Mouse (Mus musculus): ENCODE data around the gene Gpr176. TPM values are rescaled to one million over a fixed set of nuclear protein-coding genes. Genes with fewer than 3 reads are reported as not detected.

The Gpr176 gene
- polyA plus RNA-seq, 1 experiment from 2014 or later: 0.43 TPM

DNA sequence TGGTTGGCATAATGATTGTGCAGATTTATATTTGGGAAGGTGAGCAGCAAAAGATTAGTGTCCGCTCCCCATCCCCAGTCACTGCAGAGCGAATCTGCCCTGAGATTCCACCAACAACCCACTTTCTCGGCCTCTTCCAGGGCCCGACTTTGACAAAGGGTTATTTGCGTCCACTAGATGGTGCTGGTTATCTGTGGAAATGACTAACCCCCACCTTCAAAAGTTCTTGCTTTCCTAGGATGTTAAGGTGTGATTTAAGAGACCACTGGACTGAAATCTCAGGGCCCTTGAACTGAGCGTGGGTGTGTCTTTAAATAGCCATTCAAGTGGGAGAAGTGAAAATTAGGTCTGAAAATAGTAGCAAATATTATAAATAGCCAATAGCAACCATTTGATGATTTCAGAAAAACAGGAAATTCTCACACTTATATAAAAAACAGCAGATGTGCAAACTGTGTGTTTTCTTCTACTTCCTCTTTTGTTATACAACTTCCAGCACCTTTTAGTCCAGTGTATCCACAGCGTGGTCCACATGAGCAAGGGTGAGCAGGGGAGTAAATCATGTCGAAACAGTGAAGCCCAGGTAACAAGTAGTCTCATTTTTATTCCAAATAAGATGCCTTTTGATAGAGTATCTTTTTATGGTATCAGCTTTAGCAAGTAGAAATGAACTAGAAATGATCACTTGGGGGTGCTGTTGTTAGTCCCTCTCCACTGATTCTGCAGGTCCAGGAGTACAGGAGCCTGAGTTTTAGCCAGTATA, 109.9 kb downstream of the Gpr176 start:
- no peak for ATAC-seq (replicated peaks; ENCODE audit: insufficient number of reproducible peaks, insufficient read depth, low FRiP score, low read depth)
- WGBS: 19% methylated on average over 8 of the region's 8 CpGs
- H3K9ac ChIP-seq: no peak overlapping the region

DNA sequence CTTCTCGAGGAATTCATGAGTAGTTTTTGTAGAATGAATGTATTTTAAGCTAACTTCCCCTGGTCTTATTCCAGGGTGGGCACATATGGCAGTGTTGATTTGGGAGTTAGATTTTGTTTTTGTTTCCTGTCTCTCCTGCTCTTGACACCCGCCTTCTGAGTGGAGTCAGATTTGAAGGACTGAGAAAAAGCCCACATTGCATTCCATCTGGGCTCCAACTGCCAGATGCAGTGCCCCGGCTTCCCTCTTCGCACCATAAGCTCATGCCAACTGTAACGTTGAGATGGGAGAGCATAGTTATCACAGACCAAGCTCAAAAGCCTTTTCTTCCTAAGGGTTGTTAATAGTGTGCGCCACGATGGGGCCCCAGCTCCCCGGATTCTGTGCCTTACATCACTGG, 110.5 kb downstream of the Gpr176 start:
- H3K27ac ChIP-seq: no peak overlapping the region
- H3K36me3 ChIP-seq: no peaks in the 10 kb centered on the region
- H3K27me3 ChIP-seq: peaks cover 22% of the 10 kb centered on the region; the same call in 1 of the 2 replicates
- no peak overlapping the region for H3K4me2 ChIP-seq
- no peak overlapping the region for H3K4me3 ChIP-seq
- H3K9me3 ChIP-seq (replicated peaks): no peaks in the 10 kb centered on the region
- WGBS: 56% methylated on average over 8 of the region's 8 CpGs
- H3K4me1 ChIP-seq (replicated peaks): no peaks in the 10 kb centered on the region
- no peak overlapping the region for H3K9ac ChIP-seq
- ATAC-seq (replicated peaks; ENCODE audit: insufficient number of reproducible peaks, insufficient read depth, low FRiP score, low read depth): no peak

More for the DNA sequence above, 109.9 kb downstream of the Gpr176 start:
- Histone ChIP-seq H3K27me3 (peaks cover 17% of the 10 kb centered on the region; the same call in 1 of the 2 replicates), H3K4me1 (replicated peaks) (no peaks in the 10 kb centered on the region), H3K4me3 (no peak overlapping the region), H3K27ac (no peak overlapping the region), H3K9me3 (replicated peaks) (no peaks in the 10 kb centered on the region), H3K4me2 (no peak overlapping the region), H3K36me3 (no peaks in the 10 kb centered on the region)

DNA sequence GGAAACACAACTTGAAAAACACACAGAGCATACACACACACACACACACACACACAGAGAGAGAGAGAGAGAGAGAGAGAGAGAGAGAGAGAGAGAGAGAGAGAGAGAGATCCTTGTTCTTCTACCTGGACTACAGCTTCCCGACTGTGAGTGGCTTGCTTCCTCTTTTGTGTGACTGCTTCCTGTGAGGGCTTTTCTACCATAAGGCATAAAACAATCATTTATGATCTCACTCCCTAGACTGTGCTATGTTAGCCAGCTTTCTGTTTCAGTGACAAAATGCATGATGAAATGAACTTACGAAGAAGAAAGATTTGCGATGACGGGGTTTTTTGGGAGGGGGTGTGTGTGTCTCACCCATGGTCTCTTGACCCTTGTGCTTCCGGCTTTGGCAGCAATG, 113.5 kb downstream of the Gpr176 start:
- H3K9ac ChIP-seq: no peak overlapping the region
- H3K27me3 ChIP-seq: peaks cover 22% of the 10 kb centered on the region; the same call in 1 of the 2 replicates
- WGBS: 73% methylated on average over 5 of the region's 5 CpGs

DNA sequence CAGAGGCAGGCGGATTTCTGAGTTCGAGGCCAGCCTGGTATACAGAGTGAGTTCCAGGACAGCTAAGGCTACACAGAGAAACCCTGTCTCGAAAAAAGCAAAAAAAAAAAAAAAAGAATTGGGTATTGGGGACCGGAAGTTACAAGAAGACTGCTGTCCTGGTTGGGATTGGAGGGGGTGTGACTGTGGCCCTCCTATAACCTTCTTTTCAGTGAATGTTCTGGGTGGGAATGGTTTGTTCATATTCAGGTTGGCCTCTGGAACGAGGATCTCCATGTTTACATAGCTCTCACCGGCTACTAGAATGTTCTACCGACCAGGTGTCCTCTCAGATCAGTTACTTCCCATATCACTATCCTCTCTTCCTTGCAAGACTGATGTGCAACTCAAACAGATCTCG, 116.1 kb downstream of the Gpr176 start:
- no peak overlapping the region for H3K27ac ChIP-seq
- peak overlapping the region; percentile 76 for H3K4me2 ChIP-seq
- no peaks in the 10 kb centered on the region for H3K36me3 ChIP-seq
- ATAC-seq (replicated peaks; ENCODE audit: insufficient number of reproducible peaks, insufficient read depth, low FRiP score, low read depth): no peak
- peak overlapping the region; percentile 50 for H3K4me3 ChIP-seq
- no peaks in the 10 kb centered on the region for H3K9me3 ChIP-seq (replicated peaks)
- H3K9ac ChIP-seq: no peak overlapping the region
- H3K4me1 ChIP-seq (replicated peaks): peaks cover 5% of the 10 kb centered on the region; the same call in 1 of the 2 replicates
- WGBS: 67% methylated on average over 8 of the region's 8 CpGs
- peaks cover 12% of the 10 kb centered on the region; the same call in 1 of the 2 replicates for H3K27me3 ChIP-seq

More for the DNA sequence above, 113.5 kb downstream of the Gpr176 start:
- no peak overlapping the region for H3K27ac ChIP-seq
- no peak overlapping the region for H3K4me3 ChIP-seq
- ATAC-seq (replicated peaks; ENCODE audit: insufficient number of reproducible peaks, insufficient read depth, low FRiP score, low read depth): no peak
- H3K4me1 ChIP-seq (replicated peaks): peaks cover 5% of the 10 kb centered on the region; the same call in 1 of the 2 replicates
- H3K9me3 ChIP-seq (replicated peaks): no peaks in the 10 kb centered on the region
- H3K36me3 ChIP-seq: no peaks in the 10 kb centered on the region
- H3K4me2 ChIP-seq: no peak overlapping the region

DNA sequence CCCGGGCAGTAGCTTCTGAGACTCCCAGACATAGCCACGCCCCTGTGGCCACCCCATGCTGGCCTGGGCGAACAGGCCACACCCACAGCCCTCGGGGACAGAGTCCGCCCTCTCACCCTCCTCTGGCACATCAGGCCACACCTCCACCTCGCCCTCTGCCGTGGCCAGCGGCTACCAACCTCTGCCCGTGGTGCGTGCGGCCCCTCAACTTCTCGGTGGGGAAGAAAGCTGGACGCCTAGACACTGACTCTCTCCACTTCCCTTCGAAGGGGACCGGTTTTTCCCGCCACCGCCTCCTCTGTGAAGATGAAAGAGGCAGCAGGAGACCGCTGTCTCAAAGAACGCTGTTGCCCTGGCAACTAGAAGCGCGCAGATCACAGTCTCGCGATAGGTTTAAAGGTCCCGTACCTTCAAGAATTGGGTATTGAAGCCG, 116.6 kb downstream of the Gpr176 start, which contains the start of gene Fsip1:
Gene Fsip1, minus strand, starts transcription at position 346 of the 433 bp plus-strand sequence.
- no peaks in the 10 kb centered on the region for H3K36me3 ChIP-seq
- peaks cover 5% of the 10 kb centered on the region; the same call in 1 of the 2 replicates for H3K4me1 ChIP-seq (replicated peaks)
- peak; percentile 94 for ATAC-seq (replicated peaks; ENCODE audit: insufficient number of reproducible peaks, insufficient read depth, low FRiP score, low read depth)
- 2% methylated on average over 25 of the region's 25 CpGs for WGBS
- H3K4me3 ChIP-seq: peak within 1 kb of the TSS; percentile 50
- H3K27ac ChIP-seq: no peak within 1 kb of the TSS
- H3K27me3 ChIP-seq: peaks cover 8% of the 10 kb centered on the region; the same call in 1 of the 2 replicates
- H3K4me2 ChIP-seq: peak within 1 kb of the TSS; percentile 76
- H3K9ac ChIP-seq: no peak within 1 kb of the TSS
- no peaks in the 10 kb centered on the region for H3K9me3 ChIP-seq (replicated peaks)

DNA sequence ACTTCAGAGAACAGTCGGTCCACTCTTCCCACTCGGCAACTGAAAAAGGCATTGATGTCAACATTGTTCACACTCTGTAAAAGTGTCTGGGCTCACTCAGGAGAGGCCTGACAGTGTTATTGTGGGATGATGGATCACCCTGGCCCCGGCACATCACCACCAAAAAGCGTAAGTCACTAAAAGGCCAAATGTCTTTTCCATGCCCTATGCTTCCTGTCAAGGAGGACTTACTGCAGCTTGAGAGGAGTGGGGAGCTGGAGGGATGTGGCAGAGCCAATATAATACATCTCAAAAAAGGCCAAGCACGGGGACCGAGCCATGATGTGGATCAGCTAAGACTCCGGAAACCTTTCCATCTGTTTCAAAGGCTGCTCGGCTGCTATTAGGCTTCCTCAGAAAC, 118.7 kb downstream of the Gpr176 start:
- H3K9me3 ChIP-seq (replicated peaks): no peaks in the 10 kb centered on the region
- H3K9ac ChIP-seq: no peak overlapping the region
- H3K4me2 ChIP-seq: no peak overlapping the region
- H3K4me1 ChIP-seq (replicated peaks): peaks cover 5% of the 10 kb centered on the region; the same call in 1 of the 2 replicates
- no peak overlapping the region for H3K4me3 ChIP-seq
- 57% methylated on average over 8 of the region's 8 CpGs for WGBS
- H3K27me3 ChIP-seq: 0 out of 2 replicates have a peak, but pooled peaks cover 9% of the 10 kb centered on the region
- H3K36me3 ChIP-seq: no peaks in the 10 kb centered on the region
- ATAC-seq (replicated peaks; ENCODE audit: insufficient number of reproducible peaks, insufficient read depth, low FRiP score, low read depth): no peak
- no peak overlapping the region for H3K27ac ChIP-seq

DNA sequence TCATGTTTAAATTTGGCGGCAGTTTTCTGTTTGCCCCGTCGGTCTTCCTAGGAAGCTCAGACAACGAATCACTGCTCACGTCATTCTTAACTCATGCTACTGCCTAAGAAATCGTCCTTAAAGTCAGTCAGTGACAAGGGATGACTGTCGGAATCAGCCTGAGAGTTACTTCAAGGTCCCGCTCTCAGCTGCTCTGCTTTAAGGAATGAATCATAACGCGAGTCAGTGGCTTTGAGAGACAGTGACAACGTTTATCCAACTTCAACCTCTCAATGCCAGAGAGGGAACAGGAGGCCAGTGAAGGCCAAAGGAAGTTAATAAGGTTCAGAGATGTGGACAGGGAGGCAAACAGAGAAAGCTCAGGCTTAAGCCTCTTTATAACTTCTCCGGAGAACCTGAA, 124.3 kb downstream of the Gpr176 start:
- no peaks in the 10 kb centered on the region for H3K9me3 ChIP-seq (replicated peaks)
- H3K4me2 ChIP-seq: no peak overlapping the region
- H3K4me1 ChIP-seq (replicated peaks): no peaks in the 10 kb centered on the region
- no peak for ATAC-seq (replicated peaks; ENCODE audit: insufficient number of reproducible peaks, insufficient read depth, low FRiP score, low read depth)
- no peaks in the 10 kb centered on the region for H3K36me3 ChIP-seq
- H3K4me3 ChIP-seq: no peak overlapping the region
- no peak overlapping the region for H3K27ac ChIP-seq
- 0 out of 2 replicates have a peak, but pooled peaks cover 4% of the 10 kb centered on the region for H3K27me3 ChIP-seq
- 65% methylated on average over 12 of the region's 12 CpGs for WGBS
- H3K9ac ChIP-seq: no peak overlapping the region

DNA sequence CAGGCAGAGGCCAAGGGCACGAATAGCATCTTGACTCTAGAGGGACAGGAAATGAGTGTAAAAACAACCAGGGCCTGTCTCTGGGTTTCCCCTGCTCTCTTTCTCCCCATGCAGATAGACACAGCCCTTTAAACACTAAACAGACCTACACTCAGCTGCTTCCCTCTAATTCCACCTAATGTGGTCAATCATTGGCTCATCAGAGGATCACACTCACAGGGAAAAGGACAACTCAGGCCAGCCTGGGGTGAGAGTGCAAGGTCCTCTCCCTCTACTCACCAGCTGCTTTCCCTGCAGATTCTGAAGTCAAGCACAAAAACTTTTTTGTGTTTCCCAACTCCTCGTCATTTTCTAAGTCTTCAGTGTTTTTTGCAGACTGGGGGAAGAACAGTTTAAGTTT, 125.2 kb downstream of the Gpr176 start:
- ATAC-seq (replicated peaks; ENCODE audit: insufficient number of reproducible peaks, insufficient read depth, low FRiP score, low read depth): no peak
- 0 out of 2 replicates have a peak, but pooled peaks cover 4% of the 10 kb centered on the region for H3K27me3 ChIP-seq
- H3K36me3 ChIP-seq: no peaks in the 10 kb centered on the region
- H3K4me3 ChIP-seq: no peak overlapping the region
- H3K9ac ChIP-seq: no peak overlapping the region
- no peaks in the 10 kb centered on the region for H3K4me1 ChIP-seq (replicated peaks)
- H3K9me3 ChIP-seq (replicated peaks): no peaks in the 10 kb centered on the region
- no peak overlapping the region for H3K4me2 ChIP-seq
- no peak overlapping the region for H3K27ac ChIP-seq
- WGBS: 48% methylated on average over 2 of the region's 2 CpGs

DNA sequence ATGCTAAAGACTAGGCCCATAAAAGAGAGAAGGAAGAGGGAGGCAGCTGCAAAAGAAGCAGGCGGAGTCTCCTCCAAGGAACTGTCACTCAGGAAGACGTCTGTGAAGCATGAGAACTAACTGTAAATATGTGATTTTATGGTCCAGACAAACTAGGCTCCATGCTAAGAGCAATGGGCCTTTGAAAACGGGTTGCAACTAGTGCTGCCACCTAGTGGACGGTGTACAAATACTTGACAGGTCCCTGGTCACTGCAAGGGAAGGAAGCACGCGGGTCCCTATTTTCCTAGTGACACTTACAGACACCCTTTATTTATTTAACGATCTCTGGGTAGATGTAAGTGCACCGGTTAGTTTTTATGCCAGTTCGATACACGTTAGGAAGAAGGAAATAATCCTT, 127.3 kb downstream of the Gpr176 start:
- ATAC-seq (replicated peaks; ENCODE audit: insufficient number of reproducible peaks, insufficient read depth, low FRiP score, low read depth): no peak
- no peaks in the 10 kb centered on the region for H3K4me1 ChIP-seq (replicated peaks)
- WGBS: 7% methylated on average over 10 of the region's 10 CpGs

DNA sequence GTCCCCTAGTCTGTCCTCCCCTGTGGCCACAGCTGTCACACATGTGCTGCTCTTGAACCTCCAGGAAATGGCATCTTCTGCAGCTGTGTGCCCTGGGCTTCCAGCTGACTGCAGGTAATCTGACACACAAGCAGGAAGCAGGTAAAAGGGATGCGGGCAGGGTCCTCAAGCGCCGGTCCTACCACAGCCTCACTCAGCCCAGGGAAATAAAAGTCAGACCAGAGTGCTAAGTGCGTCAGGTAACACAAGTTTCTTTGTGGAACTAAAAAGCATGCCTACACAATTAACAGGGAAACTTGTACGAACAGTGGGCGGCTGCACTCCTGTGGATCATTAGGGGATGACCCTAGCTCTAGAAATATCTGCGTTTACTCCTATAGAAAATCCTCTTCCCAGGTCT, 137.0 kb downstream of the Gpr176 start:
- H3K27me3 ChIP-seq: peaks cover 22% of the 10 kb centered on the region
- H3K9me3 ChIP-seq (replicated peaks): no peaks in the 10 kb centered on the region
- no peaks in the 10 kb centered on the region for H3K36me3 ChIP-seq
- no peak for ATAC-seq (replicated peaks; ENCODE audit: insufficient number of reproducible peaks, insufficient read depth, low FRiP score, low read depth)
- no peaks in the 10 kb centered on the region for H3K4me1 ChIP-seq (replicated peaks)
- H3K4me3 ChIP-seq: no peak overlapping the region
- no peak overlapping the region for H3K4me2 ChIP-seq
- H3K27ac ChIP-seq: no peak overlapping the region
- H3K9ac ChIP-seq: no peak overlapping the region
- 79% methylated on average over 7 of the region's 7 CpGs for WGBS

More for the DNA sequence above, 127.3 kb downstream of the Gpr176 start:
- Histone ChIP-seq H3K4me3 (no peak overlapping the region), H3K9me3 (replicated peaks) (no peaks in the 10 kb centered on the region), H3K36me3 (no peaks in the 10 kb centered on the region), H3K4me2 (no peak overlapping the region), H3K27ac (no peak overlapping the region), H3K9ac (no peak overlapping the region), H3K27me3 (0 out of 2 replicates have a peak, but pooled peaks cover 5% of the 10 kb centered on the region)

DNA sequence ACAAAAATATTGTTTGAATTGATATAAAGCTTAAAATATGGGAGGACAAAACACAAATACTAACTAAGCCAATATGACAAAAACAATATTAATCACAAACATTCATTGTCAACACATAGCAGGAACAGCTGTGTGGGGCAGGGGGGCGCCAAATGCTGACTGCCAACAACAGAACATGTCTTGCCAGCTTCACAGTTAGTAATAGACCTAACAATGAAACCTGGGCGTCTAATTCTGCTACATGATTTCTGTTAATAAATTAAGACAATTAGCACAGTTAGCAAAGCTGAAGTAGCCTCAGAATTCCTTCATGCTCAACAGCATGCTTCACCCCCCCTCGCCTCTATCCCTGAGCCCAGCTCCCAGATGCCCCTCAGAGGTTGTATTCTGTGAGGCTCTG, 137.6 kb downstream of the Gpr176 start:
- Histone ChIP-seq H3K27ac (no peak overlapping the region), H3K4me1 (replicated peaks) (no peaks in the 10 kb centered on the region; the same call in 1 of the 2 replicates), H3K36me3 (no peaks in the 10 kb centered on the region), H3K9me3 (replicated peaks) (no peaks in the 10 kb centered on the region), H3K9ac (no peak overlapping the region), H3K4me2 (no peak overlapping the region), H3K4me3 (no peak overlapping the region), H3K27me3 (peaks cover 19% of the 10 kb centered on the region)
- ATAC-seq (replicated peaks; ENCODE audit: insufficient number of reproducible peaks, insufficient read depth, low FRiP score, low read depth): no peak
- 77% methylated on average over 3 of the region's 3 CpGs for WGBS
